Mouse (Mus musculus): ENCODE data around the gene Cmss1.

GRCm38 (mm10) chr16:57267068-57267467, 339.6 kb downstream of the Cmss1 start:
- TF ChIP-seq CTCF (IDR thresholded peaks at IDR 0.05; ENCODE audit: extremely low read depth, insufficient read length, insufficient replicate concordance, low read depth, low read length), result no peak
- TF ChIP-seq POLR2A (IDR thresholded peaks at IDR 0.05; ENCODE audit: low read depth, low read length), result no peak

All from small intestine, adult 2 months (tissue).